Mouse (Mus musculus) forebrain, embryonic 14.5 days (tissue): ENCODE data around the gene Spdye4a. TPM values are rescaled to one million over a fixed set of nuclear protein-coding genes. Genes with fewer than 3 reads are reported as not detected.
A peak's percentile ranks its signal among the peaks of the same experiment; 100 is the strongest.

Source experiments
- ATAC-seq: fragments of 200-750 bp; cut with Nextera tagmentation; 2 replicates; pipeline ENCODE4 v1.8.0; 2017; ENCODE audit warnings: mild to moderate bottlenecking, moderate library complexity
- DNase-seq: peaks from one replicate; pipeline ENCODE4 v3.0.0-alpha.2; 2015; ENCODE audit warnings: low spot score
- H3K27ac ChIP-seq: fragments of 300-500 bp; sonication (generic); 2 replicates; pipeline ENCODE4 v1.5.1; 2014; ENCODE audit warnings: low read depth, mild to moderate bottlenecking, control low read depth, low read length, moderate library complexity
- H3K27me3 ChIP-seq: fragments of 300-500 bp; sonication (generic); replicated peaks from 2 replicates; pipeline ENCODE4 v1.6.1; 2014; ENCODE audit warnings: low read length, control low read depth, mixed read lengths; ENCODE audit not compliant: control insufficient read depth, insufficient read depth
- H3K36me3 ChIP-seq: fragments of 300-500 bp; sonication (generic); 2 replicates; pipeline ENCODE4 v1.6.1; 2014; ENCODE audit warnings: low read length, control low read depth; ENCODE audit not compliant: control insufficient read depth, insufficient read depth
- H3K4me1 ChIP-seq: fragments of 300-500 bp; sonication (generic); 2 replicates; pipeline ENCODE4 v1.6.1; 2014; ENCODE audit warnings: antibody characterized with exemption, low read length, control low read depth; ENCODE audit not compliant: control insufficient read depth, insufficient read depth
- H3K4me2 ChIP-seq: fragments of 300-500 bp; sonication (generic); 2 replicates; pipeline ENCODE4 v1.6.1; 2014; ENCODE audit warnings: mild to moderate bottlenecking, control low read depth, low read length
- H3K4me3 ChIP-seq: fragments of 300-500 bp; sonication (generic); 2 replicates; pipeline ENCODE4 v1.5.1; 2014; ENCODE audit warnings: low read depth, low read length, control low read depth
- H3K9ac ChIP-seq: fragments of 300-500 bp; sonication (generic); 2 replicates; pipeline ENCODE4 v1.6.1; 2014; ENCODE audit warnings: mild to moderate bottlenecking, low read length, control low read depth, moderate library complexity
- H3K9me3 ChIP-seq: fragments of 300-500 bp; sonication (generic); replicated peaks from 2 replicates; pipeline ENCODE4 v1.6.1; 2016; ENCODE audit warnings: low read length, control low read depth, mixed read lengths; ENCODE audit not compliant: control insufficient read depth
- WGBS: fragments of 180-500 bp; shearing (Covaris S2); extraction: QIAGEN DNeasy Blood & Tissue Kit; methylation state at CpG from one replicate; pipeline ENCODE4 v1.1.7; 2014; 5-methylcytosine and 5-hydroxymethylcytosine counted together
- polyA plus RNA-seq: library from polyadenylated mRNA; unstranded; fragments of >200 nt; fragmentation: Nextera tagmentation; extraction: Ambion mirVana; gene quantifications from 2 replicates; pipeline ENCODE4 v1.2.1, GENCODE M21; 2014

Gene Spdye4a
- polyA plus RNA-seq, 1 experiment from 2014 or later, result not detected

DNA sequence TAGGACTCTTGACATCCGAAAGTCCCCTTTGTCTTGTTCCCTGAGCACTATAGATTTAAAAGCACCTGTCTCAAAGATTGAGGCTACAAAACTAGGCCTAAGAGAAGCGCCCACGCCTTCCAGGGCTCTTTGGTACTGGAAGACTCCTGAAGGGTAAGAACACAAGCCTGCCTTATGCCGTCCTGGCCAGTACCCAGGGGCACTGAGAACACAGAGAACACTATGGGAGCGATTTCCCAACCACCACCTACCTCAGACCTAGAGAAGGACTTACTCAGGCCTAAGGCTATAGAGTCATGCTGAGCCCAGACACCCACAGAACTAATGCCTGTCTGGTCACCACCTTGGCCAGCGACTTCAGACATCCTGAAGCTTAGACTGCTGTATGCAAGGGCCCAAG, 40.1 kb upstream of the Spdye4a start:
- H3K27me3 ChIP-seq, result no peaks in the 10 kb centered on the region
- no peak for DNase-seq
- H3K9ac ChIP-seq, result no peak overlapping the region
- WGBS, result 82% methylated on average over 6 of the region's 6 CpGs
- ATAC-seq, result no peak
- peaks cover 31% of the 10 kb centered on the region for H3K36me3 ChIP-seq
- no peaks in the 10 kb centered on the region for H3K9me3 ChIP-seq
- no peak overlapping the region for H3K4me3 ChIP-seq
- no peak overlapping the region for H3K4me2 ChIP-seq
- H3K4me1 ChIP-seq, result peaks cover 14% of the 10 kb centered on the region
- no peak overlapping the region for H3K27ac ChIP-seq

DNA sequence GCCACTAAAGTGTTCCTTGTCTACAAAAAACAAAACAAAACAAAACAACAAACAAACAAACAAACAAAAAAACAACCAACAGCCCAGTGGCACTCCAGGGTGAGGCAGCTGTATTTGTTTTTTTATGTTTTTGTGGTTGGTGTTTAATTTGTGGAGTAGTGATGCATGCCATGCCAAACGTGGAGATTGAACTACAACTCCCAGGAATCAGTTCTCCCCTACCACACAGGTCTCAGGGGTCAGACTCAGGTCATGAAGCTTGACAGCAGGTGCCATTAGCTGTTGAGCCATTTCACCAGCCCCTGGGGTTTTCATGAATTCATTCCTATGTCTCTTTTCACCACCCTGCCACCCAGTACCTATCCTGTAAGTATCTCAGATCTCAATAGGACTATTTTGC, 38.7 kb upstream of the Spdye4a start:
- H3K36me3 ChIP-seq, result peaks cover 45% of the 10 kb centered on the region
- peaks cover 10% of the 10 kb centered on the region for H3K4me1 ChIP-seq
- H3K27ac ChIP-seq, result no peak overlapping the region
- H3K4me2 ChIP-seq, result no peak overlapping the region
- DNase-seq (no peak), ATAC-seq (no peak)
- 56% methylated on average over 1 of the region's 1 CpGs for WGBS
- H3K4me3 ChIP-seq, result no peak overlapping the region
- no peaks in the 10 kb centered on the region for H3K27me3 ChIP-seq
- H3K9ac ChIP-seq, result no peak overlapping the region
- no peaks in the 10 kb centered on the region for H3K9me3 ChIP-seq

DNA sequence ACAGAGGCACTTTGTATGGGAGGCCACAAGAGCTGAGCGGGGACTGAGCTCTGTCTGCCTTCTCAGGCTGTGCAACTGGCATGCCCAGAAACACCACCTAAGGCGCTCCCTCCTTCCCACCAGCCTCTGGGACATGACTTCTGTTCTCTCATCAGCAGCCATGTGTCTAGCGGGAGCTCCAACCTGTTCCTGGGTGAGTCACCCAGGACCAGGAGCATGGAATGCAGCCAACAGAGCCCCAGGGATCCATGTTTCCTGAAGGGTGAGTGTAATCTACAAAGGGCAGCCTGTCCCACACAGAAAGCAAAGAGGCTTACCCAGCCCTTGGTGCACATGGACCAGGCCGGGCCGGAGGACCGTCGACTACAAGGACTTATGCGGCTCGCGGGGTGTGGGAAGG, 38.0 kb upstream of the Spdye4a start:
- peaks cover 8% of the 10 kb centered on the region; the same call in 1 of the 2 replicates for H3K4me1 ChIP-seq
- WGBS, result 91% methylated on average over 10 of the region's 10 CpGs

DNA sequence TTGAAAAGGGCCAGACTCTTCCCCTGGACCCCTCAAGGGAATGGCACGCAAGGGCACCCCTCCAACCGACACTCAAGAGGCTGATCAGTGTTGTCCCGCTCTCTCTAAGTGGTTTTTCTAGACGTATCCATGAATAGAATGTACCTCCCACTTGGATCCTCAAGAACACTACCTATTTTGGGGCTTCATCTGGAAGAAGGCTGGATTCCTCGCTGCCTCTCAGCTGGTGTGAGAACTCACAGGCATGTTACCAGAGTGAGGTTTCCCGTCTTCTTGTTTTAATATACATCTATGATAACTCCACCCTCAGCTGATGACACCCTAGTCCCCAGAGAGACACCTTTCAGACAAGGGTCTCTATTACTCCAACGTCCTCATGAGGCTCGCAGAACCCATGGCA, 34.9 kb upstream of the Spdye4a start:
- DNase-seq (no peak), ATAC-seq (no peak)
- no peak overlapping the region for H3K27ac ChIP-seq
- no peak overlapping the region for H3K4me3 ChIP-seq
- H3K36me3 ChIP-seq, result peaks cover 76% of the 10 kb centered on the region
- 91% methylated on average over 8 of the region's 8 CpGs for WGBS
- H3K4me2 ChIP-seq, result no peak overlapping the region
- H3K9ac ChIP-seq, result no peak overlapping the region
- no peaks in the 10 kb centered on the region for H3K4me1 ChIP-seq
- H3K27me3 ChIP-seq, result peaks cover 8% of the 10 kb centered on the region
- no peaks in the 10 kb centered on the region for H3K9me3 ChIP-seq

More for the DNA sequence above, 38.0 kb upstream of the Spdye4a start:
- Histone ChIP-seq H3K36me3 (peaks cover 52% of the 10 kb centered on the region), H3K9me3 (no peaks in the 10 kb centered on the region), H3K27ac (no peak overlapping the region), H3K9ac (no peak overlapping the region), H3K27me3 (no peaks in the 10 kb centered on the region), H3K4me3 (no peak overlapping the region), H3K4me2 (no peak overlapping the region)
- DNase-seq, result no peak
- ATAC-seq, result no peak

DNA sequence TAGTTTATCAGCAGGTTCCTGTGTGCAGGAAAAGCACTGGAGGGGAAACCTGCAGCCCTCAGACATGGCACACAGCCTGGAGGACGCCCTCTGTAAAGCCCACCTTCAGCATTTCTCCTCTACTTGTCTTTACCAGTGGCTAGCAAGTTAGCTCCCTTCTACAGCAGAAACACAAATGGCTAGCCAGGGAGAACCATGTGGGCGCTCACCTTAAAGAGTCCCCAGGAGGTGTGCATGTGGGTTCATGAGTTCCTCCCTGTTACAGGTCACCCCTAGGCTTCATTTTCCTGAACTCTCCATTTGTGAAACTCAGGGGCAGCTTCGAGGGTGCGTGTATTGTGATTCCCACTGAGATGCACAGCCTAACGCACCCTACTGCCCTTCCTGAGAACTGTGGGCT, 29.1 kb upstream of the Spdye4a start:
- 86% methylated on average over 5 of the region's 5 CpGs for WGBS
- no peaks in the 10 kb centered on the region for H3K9me3 ChIP-seq
- H3K36me3 ChIP-seq, result peaks cover 90% of the 10 kb centered on the region
- no peak overlapping the region for H3K4me3 ChIP-seq
- no peak overlapping the region for H3K27ac ChIP-seq
- peaks cover 2% of the 10 kb centered on the region; the same call in 1 of the 2 replicates for H3K4me1 ChIP-seq
- no peak for DNase-seq
- no peak overlapping the region for H3K4me2 ChIP-seq
- ATAC-seq, result no peak
- H3K9ac ChIP-seq, result no peak overlapping the region
- peaks cover 54% of the 10 kb centered on the region for H3K27me3 ChIP-seq

DNA sequence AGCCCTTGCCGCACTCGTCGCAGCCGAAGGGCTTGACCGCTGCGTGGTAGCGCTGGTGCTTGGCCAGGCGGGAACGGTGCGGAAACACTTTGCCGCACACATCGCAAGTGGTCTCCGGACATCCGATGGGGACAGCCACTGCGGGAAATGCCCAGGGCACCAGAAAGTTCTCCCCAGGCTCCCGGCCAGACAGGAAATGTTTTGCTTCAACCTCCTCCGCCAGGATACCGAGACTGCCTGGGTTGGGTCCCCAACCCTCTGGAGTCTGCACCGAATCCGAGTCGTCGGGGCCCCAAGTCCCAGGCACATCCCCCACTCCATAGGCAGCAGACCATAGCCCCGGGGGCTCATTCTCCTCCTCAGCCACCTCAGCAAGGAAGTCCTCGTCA, 28.4 kb upstream of the Spdye4a start:
- WGBS, result 23% methylated on average over 24 of the region's 24 CpGs
- H3K36me3 ChIP-seq, result peaks cover 83% of the 10 kb centered on the region
- ATAC-seq (no peak), DNase-seq (no peak)
- peaks cover 54% of the 10 kb centered on the region for H3K27me3 ChIP-seq
- H3K4me2 ChIP-seq, result no peak overlapping the region
- no peak overlapping the region for H3K4me3 ChIP-seq
- peaks cover 2% of the 10 kb centered on the region; the same call in 1 of the 2 replicates for H3K4me1 ChIP-seq
- no peak overlapping the region for H3K27ac ChIP-seq
- H3K9ac ChIP-seq, result no peak overlapping the region
- H3K9me3 ChIP-seq, result no peaks in the 10 kb centered on the region

DNA sequence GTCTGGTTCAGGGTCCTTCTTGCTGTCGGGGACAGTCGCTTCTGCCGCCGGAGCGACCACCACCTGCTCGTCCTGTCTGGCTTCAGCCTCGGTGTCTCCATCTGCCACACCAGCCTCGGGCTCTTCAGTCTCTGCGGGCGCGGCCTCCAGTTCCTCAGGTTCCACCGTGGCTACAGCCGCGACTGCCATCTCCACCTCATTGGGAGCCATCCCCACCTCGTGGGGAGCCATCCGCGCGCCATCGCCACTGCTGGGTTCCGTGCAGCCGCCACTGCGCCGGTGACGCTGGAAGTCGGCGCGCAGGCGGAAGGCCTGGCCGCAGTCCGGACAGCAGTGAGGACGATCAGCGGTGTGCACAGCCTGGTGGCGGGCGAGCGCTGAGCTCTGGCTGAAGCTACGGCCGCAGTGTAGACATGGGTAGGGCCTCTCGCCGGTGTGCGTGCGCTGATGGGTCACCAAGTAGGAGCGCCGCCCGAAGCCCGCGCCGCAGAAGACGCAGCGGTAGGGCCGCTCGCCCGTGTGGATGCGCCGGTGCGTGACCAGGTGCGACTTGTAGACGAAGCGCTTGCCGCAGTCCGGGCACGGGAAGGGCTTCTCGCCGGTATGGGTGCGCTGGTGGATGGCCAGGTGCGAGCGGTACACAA, 27.9 kb upstream of the Spdye4a start:
- DNase-seq (no peak), ATAC-seq (no peak; the same call in 1 of the 2 replicates)
- H3K27me3 ChIP-seq, result peaks cover 54% of the 10 kb centered on the region
- H3K27ac ChIP-seq, result no peak overlapping the region
- H3K9ac ChIP-seq, result peak overlapping the region; percentile 35
- 15% methylated on average over 66 of the region's 66 CpGs for WGBS
- H3K9me3 ChIP-seq, result no peaks in the 10 kb centered on the region
- peak overlapping the region; percentile 31; the same call in 1 of the 2 replicates for H3K4me3 ChIP-seq
- H3K4me2 ChIP-seq, result peak overlapping the region; percentile 61; the same call in 1 of the 2 replicates
- H3K4me1 ChIP-seq, result peaks cover 2% of the 10 kb centered on the region; the same call in 1 of the 2 replicates
- H3K36me3 ChIP-seq, result peaks cover 82% of the 10 kb centered on the region

DNA sequence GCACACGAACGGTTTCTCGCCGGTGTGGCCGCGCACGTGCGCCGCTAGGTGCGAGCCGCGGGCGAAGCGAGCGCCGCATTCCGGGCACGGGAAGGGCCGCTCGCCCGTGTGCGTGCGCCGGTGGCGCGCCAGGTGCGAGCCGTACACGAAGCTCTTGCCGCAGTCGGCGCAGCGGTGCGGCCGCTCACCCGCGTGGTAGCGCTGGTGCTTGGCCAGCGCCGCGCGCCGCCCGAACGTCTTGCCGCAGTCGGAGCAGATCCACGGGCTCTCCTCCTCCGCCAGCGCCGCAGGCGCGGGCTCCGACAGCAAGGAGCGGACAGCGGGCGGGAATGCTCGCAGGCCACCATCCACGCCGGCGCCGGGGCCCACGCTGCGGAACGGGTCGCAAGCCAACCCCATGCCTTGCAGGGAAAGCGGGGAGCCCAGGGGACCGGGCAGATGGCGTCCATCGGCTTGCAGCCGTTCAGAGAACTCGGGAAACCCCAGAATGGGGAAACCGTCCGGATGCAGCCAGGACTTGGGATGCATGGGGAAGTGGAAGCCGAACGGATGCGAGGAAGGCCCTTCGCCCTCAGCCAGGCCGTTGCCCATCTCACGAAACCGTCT, 27.3 kb upstream of the Spdye4a start:
- Histone ChIP-seq H3K9ac (peak overlapping the region; percentile 35), H3K9me3 (no peaks in the 10 kb centered on the region), H3K4me2 (peak overlapping the region; percentile 61), H3K27me3 (peaks cover 54% of the 10 kb centered on the region), H3K4me3 (peak overlapping the region; percentile 31), H3K36me3 (peaks cover 83% of the 10 kb centered on the region), H3K27ac (no peak overlapping the region), H3K4me1 (peaks cover 2% of the 10 kb centered on the region; the same call in 1 of the 2 replicates)
- DNase-seq (peak; percentile 49), ATAC-seq (peak; percentile 38; the same call in 1 of the 2 replicates)
- 8% methylated on average over 74 of the region's 81 CpGs for WGBS
